Mouse (Mus musculus) lung, postnatal 0 days (tissue): Measurements from ENCODE around the gene Slc44a1.

Source experiments
- CTCF ChIP-seq: IDR thresholded peaks from 2 replicates; pipeline ENCODE4 v1.5.1; 2016; ENCODE audit warnings: antibody characterized with exemption, mild to moderate bottlenecking
- EP300 ChIP-seq: IDR thresholded peaks from 2 replicates; pipeline ENCODE4 v1.6.1; 2016; ENCODE audit warnings: antibody characterized with exemption, mild to moderate bottlenecking, control low read depth

- no peak for TF ChIP-seq CTCF
- no peak for TF ChIP-seq EP300
Measured at GRCm38 (mm10) chr4:53521028-53521427, 80.8 kb downstream of the Slc44a1 start.
